Mouse (Mus musculus) stomach, embryonic 14.5 days (tissue): ENCODE measurements around the gene Oosp2. TPM values are rescaled to one million over a fixed set of nuclear protein-coding genes. Genes with fewer than 3 reads are reported as not detected.

Source experiments
- ATAC-seq: fragments of 200-750 bp; cut with Nextera tagmentation; 2 replicates; pipeline ENCODE4 v1.8.0; 2017; ENCODE audit warnings: low read depth, moderate TSS enrichment; ENCODE audit not compliant: insufficient number of reproducible peaks, insufficient read depth, low FRiP score
- H3K27ac ChIP-seq: fragments of 300-500 bp; sonication (generic); 2 replicates; pipeline ENCODE4 v1.5.1; 2014; ENCODE audit warnings: mild to moderate bottlenecking, low read length, moderate library complexity, mixed read lengths
- H3K27me3 ChIP-seq: fragments of 300-500 bp; sonication (generic); 2 replicates; pipeline ENCODE4 v1.6.1; 2014; ENCODE audit warnings: low read length, control low read depth, mixed read lengths; ENCODE audit not compliant: control insufficient read depth, insufficient read depth
- H3K36me3 ChIP-seq: fragments of 300-500 bp; sonication (generic); 2 replicates; pipeline ENCODE4 v1.6.1; 2014; ENCODE audit warnings: mild to moderate bottlenecking, control low read depth, low read length, moderate library complexity, mixed read lengths; ENCODE audit not compliant: control insufficient read depth, insufficient read depth
- H3K4me1 ChIP-seq: fragments of 300-500 bp; sonication (generic); 2 replicates; pipeline ENCODE4 v1.6.1; 2014; ENCODE audit warnings: low read length, control low read depth, mixed read lengths; ENCODE audit not compliant: control insufficient read depth, insufficient read depth
- H3K4me2 ChIP-seq: fragments of 300-500 bp; sonication (generic); replicated peaks from 2 replicates; pipeline ENCODE4 v1.6.1; 2014; ENCODE audit warnings: low read depth, low read length, control low read depth
- H3K4me3 ChIP-seq: fragments of 300-500 bp; sonication (generic); 2 replicates; pipeline ENCODE4 v1.5.1; 2014; ENCODE audit warnings: low read depth, low read length, control low read depth
- H3K9ac ChIP-seq: fragments of 300-500 bp; sonication (generic); replicated peaks from 2 replicates; pipeline ENCODE4 v1.6.1; 2014; ENCODE audit warnings: low read depth, mild to moderate bottlenecking, control low read depth, low read length, moderate library complexity, mixed read lengths
- H3K9me3 ChIP-seq: fragments of 300-500 bp; sonication (generic); 2 replicates; pipeline ENCODE4 v1.6.1; 2016; ENCODE audit warnings: low read depth, low read length, control low read depth; ENCODE audit not compliant: control insufficient read depth
- WGBS: fragments of 180-500 bp; shearing (Covaris S2); extraction: QIAGEN DNeasy Blood & Tissue Kit; methylation state at CpG from one replicate; pipeline ENCODE4 v1.1.7; 2014; 5-methylcytosine and 5-hydroxymethylcytosine counted together
- polyA plus RNA-seq: library from polyadenylated mRNA; unstranded; fragments of >200 nt; fragmentation: Nextera tagmentation; extraction: Ambion mirVana; gene quantifications from 2 replicates; pipeline ENCODE4 v1.2.1, GENCODE M21; 2014

The Oosp2 gene
- polyA plus RNA-seq, result not detected in 2 replicates

DNA sequence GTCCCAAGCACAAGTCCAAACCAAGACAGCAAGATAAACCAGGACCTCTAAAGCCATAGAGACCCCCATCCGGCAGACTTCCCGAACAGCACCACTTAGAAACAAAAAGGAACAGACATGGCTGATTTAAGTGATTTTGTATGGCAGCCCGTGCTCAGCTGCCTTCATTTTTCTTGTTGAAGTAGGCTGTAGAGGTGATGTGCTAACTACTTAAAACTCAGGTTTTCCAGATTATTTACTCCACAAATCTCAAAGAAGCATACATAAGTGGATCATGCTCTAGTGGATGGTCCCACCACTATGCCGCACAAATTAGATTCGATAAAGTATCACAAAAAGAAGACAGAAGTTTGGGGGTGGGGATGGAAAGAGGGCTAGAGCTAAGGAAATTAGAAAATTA is at the start of gene Oosp2:
Gene Oosp2 (minus strand): TSS at position 101 of the 400 bp plus-strand sequence.
- Histone ChIP-seq H3K27me3 (no peaks in the 10 kb centered on the region), H3K4me2 (no peak within 1 kb of the TSS), H3K9me3 (no peaks in the 10 kb centered on the region), H3K9ac (no peak within 1 kb of the TSS), H3K27ac (no peak within 1 kb of the TSS), H3K4me3 (no peak within 1 kb of the TSS), H3K36me3 (no peaks in the 10 kb centered on the region), H3K4me1 (no peaks in the 10 kb centered on the region)
- no peak for ATAC-seq
- 83% methylated on average over 5 of the region's 5 CpGs for WGBS

DNA sequence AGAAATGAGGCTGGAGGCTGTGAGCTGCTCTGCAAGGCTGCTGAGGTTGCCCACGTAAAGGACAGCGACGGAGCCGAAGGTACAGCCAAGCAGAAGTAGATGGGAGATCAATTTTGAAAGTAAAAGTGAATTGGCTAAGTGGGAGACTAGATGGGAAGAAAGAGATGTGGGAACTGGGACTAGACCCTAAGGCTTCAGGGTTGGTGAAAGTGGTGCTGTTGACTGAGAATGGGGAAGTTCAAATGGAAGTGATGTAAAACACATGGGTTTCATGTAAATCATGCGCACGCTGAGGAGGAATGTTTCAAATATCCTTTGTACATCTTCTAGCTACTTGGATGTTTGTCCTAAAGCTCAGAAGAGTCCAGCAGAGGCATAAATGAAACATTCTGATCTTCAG is 38.0 kb upstream of the Oosp2 start:
- Histone ChIP-seq H3K9ac (no peak overlapping the region), H3K4me1 (no peaks in the 10 kb centered on the region), H3K27me3 (no peaks in the 10 kb centered on the region), H3K27ac (no peak overlapping the region), H3K4me2 (no peak overlapping the region), H3K36me3 (no peaks in the 10 kb centered on the region), H3K9me3 (no peaks in the 10 kb centered on the region), H3K4me3 (no peak overlapping the region)
- WGBS, result 85% methylated on average over 6 of the region's 6 CpGs
- no peak for ATAC-seq

DNA sequence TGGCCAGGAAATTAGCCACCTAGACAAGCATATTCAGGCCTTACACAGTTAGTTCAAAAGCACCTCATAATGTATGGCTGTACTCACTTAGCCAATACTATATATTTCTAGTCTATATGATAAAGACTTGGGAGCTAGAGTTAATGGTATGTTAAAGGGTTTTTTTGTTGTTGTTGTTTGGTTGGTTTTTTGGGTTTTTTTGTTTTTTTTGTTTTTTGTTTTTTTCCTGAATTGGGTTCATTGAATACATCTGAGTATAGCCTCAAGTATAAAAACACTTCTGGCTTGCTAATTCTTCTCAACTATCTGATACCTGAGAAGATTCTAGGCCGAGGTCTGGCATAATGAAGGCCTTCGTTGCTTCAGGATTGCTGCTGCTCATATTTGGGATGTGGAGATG is 36.4 kb upstream of the Oosp2 start, which contains the start of gene Oosp3:
Gene Oosp3 (plus strand): TSS at position 301 of the 400 bp plus-strand sequence.
- ATAC-seq, result no peak
- Histone ChIP-seq H3K4me1 (no peaks in the 10 kb centered on the region), H3K4me3 (no peak within 1 kb of the TSS), H3K4me2 (no peak within 1 kb of the TSS), H3K27me3 (no peaks in the 10 kb centered on the region), H3K36me3 (no peaks in the 10 kb centered on the region), H3K9me3 (no peaks in the 10 kb centered on the region), H3K27ac (no peak within 1 kb of the TSS), H3K9ac (no peak within 1 kb of the TSS)
- 79% methylated on average over 2 of the region's 2 CpGs for WGBS

DNA sequence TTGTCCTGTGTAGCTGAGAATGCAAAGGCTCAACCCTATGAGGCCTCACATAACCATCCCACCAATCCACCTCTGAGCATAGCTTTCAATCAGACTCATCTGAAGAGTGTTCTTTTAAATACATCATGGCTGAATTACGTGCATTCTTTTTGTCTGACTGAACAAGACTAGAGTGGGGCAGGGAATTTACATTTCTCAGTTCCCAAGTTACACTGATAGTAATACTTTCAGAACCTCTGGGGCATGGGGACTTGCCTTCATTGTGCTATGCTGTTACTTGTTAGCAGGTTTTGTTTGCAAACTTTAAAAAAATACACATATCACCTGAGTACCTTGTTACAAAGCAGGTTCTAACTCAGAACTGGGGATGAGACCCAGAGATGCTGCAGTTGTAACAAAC is 31.1 kb upstream of the Oosp2 start:
- Histone ChIP-seq H3K27ac (no peak overlapping the region), H3K9me3 (no peaks in the 10 kb centered on the region), H3K4me1 (no peaks in the 10 kb centered on the region), H3K36me3 (no peaks in the 10 kb centered on the region), H3K4me3 (no peak overlapping the region), H3K27me3 (no peaks in the 10 kb centered on the region), H3K4me2 (no peak overlapping the region), H3K9ac (no peak overlapping the region)
- WGBS, result 44% methylated on average over 1 of the region's 1 CpGs
- no peak for ATAC-seq

DNA sequence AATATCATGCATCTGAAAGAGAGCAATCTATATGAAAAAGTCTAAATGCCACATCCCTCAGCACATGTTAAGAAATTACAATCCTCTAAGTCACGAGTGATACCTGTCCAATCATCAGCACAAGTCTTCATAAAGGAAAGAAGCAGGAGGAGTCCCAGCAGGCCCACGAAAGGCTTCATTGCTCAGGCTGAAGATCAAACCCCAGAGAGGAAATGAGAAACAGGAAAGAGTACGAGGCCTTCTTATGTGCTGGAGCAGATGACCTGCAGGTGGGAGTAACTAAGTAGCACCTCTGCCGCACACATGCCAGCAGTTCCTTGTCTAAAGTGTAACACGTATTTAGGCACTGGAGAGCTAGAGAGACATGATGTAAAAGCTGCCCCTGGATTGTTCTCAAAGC is 30.5 kb upstream of the Oosp2 start, which contains the start of gene Oosp1:
Gene Oosp1 (minus strand): TSS at position 312 of the 400 bp plus-strand sequence.
- H3K4me1 ChIP-seq, result no peaks in the 10 kb centered on the region
- H3K27me3 ChIP-seq, result no peaks in the 10 kb centered on the region
- 71% methylated on average over 5 of the region's 5 CpGs for WGBS
- no peak within 1 kb of the TSS for H3K4me3 ChIP-seq
- H3K27ac ChIP-seq, result no peak within 1 kb of the TSS
- no peaks in the 10 kb centered on the region for H3K9me3 ChIP-seq
- no peaks in the 10 kb centered on the region for H3K36me3 ChIP-seq
- H3K9ac ChIP-seq, result no peak within 1 kb of the TSS
- no peak within 1 kb of the TSS for H3K4me2 ChIP-seq
- ATAC-seq, result no peak

DNA sequence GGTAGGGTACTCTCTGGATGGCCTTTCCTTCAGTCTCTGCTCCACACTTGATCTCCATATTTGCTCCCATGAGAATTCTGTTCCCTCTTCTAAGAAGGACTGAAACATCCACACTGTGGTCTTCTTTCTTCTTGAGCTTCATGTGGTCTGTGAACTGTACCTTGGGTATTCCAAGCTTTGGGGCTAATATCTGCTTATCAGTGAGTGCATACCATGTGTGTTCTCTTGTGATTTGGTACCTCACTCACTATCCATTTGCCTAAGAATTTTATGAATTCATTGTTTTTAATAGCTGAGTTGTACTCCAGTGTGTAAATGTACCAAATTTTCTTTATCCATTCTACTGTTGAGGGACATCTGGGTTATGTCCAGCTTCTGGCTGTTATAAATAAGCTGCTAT is 1.2 kb upstream of the Oosp2 start:
- Histone ChIP-seq H3K27ac (no peak overlapping the region), H3K4me3 (no peak overlapping the region), H3K9ac (no peak overlapping the region), H3K27me3 (no peaks in the 10 kb centered on the region), H3K4me2 (no peak overlapping the region), H3K9me3 (no peaks in the 10 kb centered on the region), H3K36me3 (no peaks in the 10 kb centered on the region), H3K4me1 (no peaks in the 10 kb centered on the region)
- ATAC-seq, result no peak

DNA sequence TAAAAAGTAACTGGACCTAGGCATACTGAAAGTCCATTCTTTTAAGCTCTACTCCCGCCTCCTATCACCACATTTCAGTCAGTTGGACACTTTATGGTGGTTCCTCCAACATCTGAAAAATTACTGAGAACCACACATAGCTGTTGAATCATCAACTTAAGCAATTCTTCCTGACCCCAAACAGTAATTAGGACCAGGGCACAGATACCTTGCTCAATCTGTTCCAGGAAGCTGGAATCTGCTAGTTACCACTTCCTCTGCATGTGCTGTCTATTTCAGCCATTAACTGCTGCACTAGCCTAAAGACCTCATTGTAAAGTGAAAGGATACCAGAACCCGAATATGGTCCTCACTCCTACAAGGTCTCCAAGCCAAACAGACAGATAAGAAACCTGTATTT is 1.2 kb downstream of the Oosp2 start:
- WGBS, result 65% methylated on average over 2 of the region's 2 CpGs
- no peak for ATAC-seq
- H3K9ac ChIP-seq, result no peak overlapping the region

DNA sequence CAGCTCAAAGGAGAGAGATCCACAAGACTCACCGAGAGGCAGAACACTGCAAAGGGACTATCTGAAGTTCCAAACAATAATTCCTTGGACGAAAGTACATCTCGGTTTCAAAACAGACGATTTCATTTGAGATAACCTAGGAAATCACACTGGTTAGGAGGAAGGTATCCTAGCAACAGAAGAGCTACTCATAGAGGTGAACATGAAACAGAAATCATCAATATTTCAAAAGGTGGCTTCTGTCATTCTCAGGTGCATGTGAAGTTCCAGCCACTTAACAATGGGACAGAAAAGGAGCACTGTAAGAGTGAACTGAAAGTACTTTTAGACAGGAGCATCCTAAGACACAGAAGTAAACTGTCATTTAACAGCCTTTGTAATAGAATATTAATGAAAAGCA is 10.8 kb downstream of the Oosp2 start:
- no peak overlapping the region for H3K9ac ChIP-seq
- 66% methylated on average over 4 of the region's 4 CpGs for WGBS

More for the DNA sequence above, 1.2 kb downstream of the Oosp2 start:
- Histone ChIP-seq H3K4me1 (no peaks in the 10 kb centered on the region), H3K27me3 (no peaks in the 10 kb centered on the region), H3K4me3 (no peak overlapping the region), H3K9me3 (no peaks in the 10 kb centered on the region), H3K27ac (no peak overlapping the region), H3K36me3 (no peaks in the 10 kb centered on the region), H3K4me2 (no peak overlapping the region)

DNA sequence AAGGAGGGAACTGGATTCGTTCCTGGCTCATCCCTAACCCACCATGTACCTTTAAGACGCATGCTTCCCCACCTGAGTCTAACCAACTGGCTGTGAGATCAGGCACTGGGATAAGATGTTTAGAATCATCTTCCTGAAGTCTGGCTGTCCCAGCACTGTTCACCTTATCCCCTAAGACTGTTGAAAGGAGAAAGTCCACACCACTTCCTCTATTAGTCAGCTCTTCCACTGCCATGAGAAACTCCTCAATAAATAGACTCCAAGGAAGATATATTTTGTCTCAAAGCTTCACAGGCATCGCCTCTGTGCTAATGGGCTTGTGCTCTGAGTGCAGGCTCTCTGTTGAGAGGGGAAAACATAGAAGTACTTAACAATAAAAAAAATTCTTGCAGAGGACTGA is 14.2 kb downstream of the Oosp2 start:
- no peak overlapping the region for H3K4me3 ChIP-seq
- no peak overlapping the region for H3K4me2 ChIP-seq
- no peak for ATAC-seq
- H3K9me3 ChIP-seq, result no peaks in the 10 kb centered on the region
- no peaks in the 10 kb centered on the region for H3K36me3 ChIP-seq
- WGBS, result 84% methylated on average over 3 of the region's 3 CpGs
- no peaks in the 10 kb centered on the region for H3K4me1 ChIP-seq
- H3K9ac ChIP-seq, result no peak overlapping the region
- H3K27me3 ChIP-seq, result no peaks in the 10 kb centered on the region
- no peak overlapping the region for H3K27ac ChIP-seq

More for the DNA sequence above, 10.8 kb downstream of the Oosp2 start:
- Histone ChIP-seq H3K36me3 (no peaks in the 10 kb centered on the region), H3K4me2 (no peak overlapping the region), H3K27ac (no peak overlapping the region), H3K4me1 (no peaks in the 10 kb centered on the region), H3K9me3 (no peaks in the 10 kb centered on the region), H3K4me3 (no peak overlapping the region), H3K27me3 (no peaks in the 10 kb centered on the region)
- ATAC-seq, result no peak
